Mouse (Mus musculus) limb, embryonic 11.5 days (tissue): ENCODE data around the gene Cyp2d22. TPM values are rescaled to one million over a fixed set of nuclear protein-coding genes. Genes with fewer than 3 reads are reported as not detected.

ENCODE experiments used
- ATAC-seq: fragments of 200-750 bp; cut with Nextera tagmentation; 2 replicates; pipeline ENCODE4 v1.8.0; 2017; ENCODE audit warnings: low read depth; ENCODE audit not compliant: insufficient number of reproducible peaks, low FRiP score, low TSS enrichment
- DNase-seq: peaks from one replicate; pipeline ENCODE4 v3.0.0-alpha.2; 2015; ENCODE audit warnings: low spot score
- H3K27ac ChIP-seq: fragments of 300-500 bp; sonication (generic); replicated peaks from 2 replicates; pipeline ENCODE4 v1.5.1; 2014; ENCODE audit warnings: low read depth, mild to moderate bottlenecking, low read length
- H3K27me3 ChIP-seq: fragments of 300-500 bp; sonication (generic); 2 replicates; pipeline ENCODE4 v1.6.1; 2014; ENCODE audit warnings: mild to moderate bottlenecking, low read length, mixed read lengths; ENCODE audit not compliant: control insufficient read depth, insufficient read depth
- H3K36me3 ChIP-seq: fragments of 300-500 bp; sonication (generic); 2 replicates; pipeline ENCODE4 v1.6.1; 2014; ENCODE audit warnings: mild to moderate bottlenecking, low read length, moderate library complexity, mixed read lengths; ENCODE audit not compliant: control insufficient read depth, insufficient read depth
- H3K4me1 ChIP-seq: fragments of 300-500 bp; sonication (generic); 2 replicates; pipeline ENCODE4 v1.6.1; 2014; ENCODE audit warnings: low read length, mixed read lengths; ENCODE audit not compliant: control insufficient read depth, insufficient read depth
- H3K4me2 ChIP-seq: fragments of 300-500 bp; sonication (generic); 2 replicates; pipeline ENCODE4 v1.6.1; 2014; ENCODE audit warnings: low read depth, mild to moderate bottlenecking, moderate library complexity; ENCODE audit not compliant: severe bottlenecking
- H3K4me3 ChIP-seq: fragments of 300-500 bp; sonication (generic); 2 replicates; pipeline ENCODE4 v1.5.1; 2014; ENCODE audit warnings: low read depth, low read length
- H3K9ac ChIP-seq: fragments of 300-500 bp; sonication (generic); 2 replicates; pipeline ENCODE4 v1.6.1; 2014; ENCODE audit warnings: mild to moderate bottlenecking, low read length
- H3K9me3 ChIP-seq: fragments of 300-500 bp; sonication (generic); 2 replicates; pipeline ENCODE4 v1.6.1; 2016; ENCODE audit warnings: low read length; ENCODE audit not compliant: control insufficient read depth
- WGBS: fragments of 180-500 bp; shearing (Covaris S2); extraction: QIAGEN DNeasy Blood & Tissue Kit; methylation state at CpG from one replicate; pipeline ENCODE4 v1.1.7; 2014; 5-methylcytosine and 5-hydroxymethylcytosine counted together
- microRNA-seq: library from miRNA; unstranded; fragments of <30 nt; microRNA quantifications from one replicate; pipeline ENCODE4, GENCODE M21; 2016
- polyA plus RNA-seq: library from polyadenylated mRNA; unstranded; fragments of >200 nt; fragmentation: Nextera tagmentation; extraction: Ambion mirVana; gene quantifications from 2 replicates; pipeline ENCODE4 v1.2.1, GENCODE M21; 2014

Gene Cyp2d22
- polyA plus RNA-seq, 1 experiment from 2014 or later, result 1.6 TPM

GRCm38 (mm10) chr15:82325382-82325781 lies 54.7 kb downstream of the Cyp2d22 start:
- 69% methylated on average over 2 of the region's 2 CpGs for WGBS
- DNase-seq, result no peak
- Histone ChIP-seq H3K4me2 (no peak overlapping the region), H3K36me3 (peaks cover 3% of the 10 kb centered on the region; the same call in 1 of the 2 replicates), H3K9me3 (no peaks in the 10 kb centered on the region), H3K4me1 (no peaks in the 10 kb centered on the region), H3K9ac (no peak overlapping the region), H3K27ac (no peak overlapping the region), H3K27me3 (no peaks in the 10 kb centered on the region), H3K4me3 (no peak overlapping the region)
- ATAC-seq, result no peak

- no peaks in the 10 kb centered on the region for H3K9me3 ChIP-seq
- no peak overlapping the region for H3K4me2 ChIP-seq
- ATAC-seq (no peak), DNase-seq (no peak)
- no peak overlapping the region for H3K9ac ChIP-seq
- H3K36me3 ChIP-seq, result no peaks in the 10 kb centered on the region
- no peaks in the 10 kb centered on the region for H3K4me1 ChIP-seq
- H3K27me3 ChIP-seq, result no peaks in the 10 kb centered on the region
- no peak overlapping the region for H3K4me3 ChIP-seq
- WGBS, result 83% methylated on average over 8 of the region's 8 CpGs
- no peak overlapping the region for H3K27ac ChIP-seq
Measured at GRCm38 (mm10) chr15:82322195-82322594, 57.9 kb downstream of the Cyp2d22 start.

Small RNAs within 50 kb of the gene (microRNA-seq; reads per million reads assigned to microRNA genes)
- not detected for gene Gm25990
- gene Gm27331, result not detected
- gene Mir7684, result not detected

Other genes starting within 250 kb of the Cyp2d22 start
- gene Srebf2, start 233.1 kb downstream of the Cyp2d22 start, polyA plus RNA-seq, result 129 and 138 TPM in 2 replicates
- 0.31 TPM in 1 of 2 replicates, not detected in the other for gene Shisa8, start 167.4 kb downstream of the Cyp2d22 start, polyA plus RNA-seq
- 0.27 TPM in 1 of 2 replicates, not detected in the other for gene Tnfrsf13c, start 155.9 kb downstream of the Cyp2d22 start, polyA plus RNA-seq
- 88.0 and 89.3 TPM in 2 replicates for gene Cenpm, start 135.5 kb downstream of the Cyp2d22 start, polyA plus RNA-seq
- not detected in 2 replicates for gene 1500009C09Rik, start 127.9 kb downstream of the Cyp2d22 start, polyA plus RNA-seq
- 37.6 and 47.4 TPM in 2 replicates for gene Sept3, start 105.4 kb downstream of the Cyp2d22 start, polyA plus RNA-seq
- 0.20 TPM in 1 of 2 replicates, not detected in the other for gene Wbp2nl, start 81.3 kb downstream of the Cyp2d22 start, polyA plus RNA-seq
- gene Naga, start 41.3 kb downstream of the Cyp2d22 start, polyA plus RNA-seq, result 25.8 and 29.7 TPM in 2 replicates
- gene Pheta2, start 41.3 kb downstream of the Cyp2d22 start, polyA plus RNA-seq, result 6.0 and 7.0 TPM in 2 replicates
- gene Smdt1, start 41.3 kb downstream of the Cyp2d22 start, polyA plus RNA-seq, result 220 and 233 TPM in 2 replicates
- 276 and 278 TPM in 2 replicates for gene Ndufa6, start 25.9 kb downstream of the Cyp2d22 start, polyA plus RNA-seq
- not detected in 2 replicates for gene Cyp2d11, start 13.8 kb upstream of the Cyp2d22 start, polyA plus RNA-seq
- not detected in 2 replicates for gene Cyp2d10, start 26.9 kb upstream of the Cyp2d22 start, polyA plus RNA-seq
- gene Cyp2d9, start 53.2 kb upstream of the Cyp2d22 start, polyA plus RNA-seq, result not detected in 2 replicates
- gene Cyp2d12, start 174.8 kb upstream of the Cyp2d22 start, polyA plus RNA-seq, result not detected in 2 replicates
- not detected in 2 replicates for gene Cyp2d34, start 240.7 kb upstream of the Cyp2d22 start, polyA plus RNA-seq